ENCODE assay signal across 8 mouse cellular contexts in genomic region chr12:21525567-21525966, GRCm38 (mm10).
DNase-seq lines count a peak whose midpoint lies in the region; ATAC-seq and TF ChIP-seq lines count a peak whose summit lies in the region.
"Not testable (repeated sequence)": the region's sequence is repeated elsewhere in the genome, so short reads cannot be mapped to it uniquely, and the experiment has no call there.

No protein-coding gene starts in this region.

- not testable (repeated sequence) for TF ChIP-seq POLR2A in testis, adult 2 months (IDR thresholded peaks at IDR 0.05; ENCODE audit: control insufficient read depth, low read depth, low read length)

- peak; percentile 41 for TF ChIP-seq CTCF in forebrain, postnatal 0 days (IDR thresholded peaks at IDR 0.05; ENCODE audit: low read depth)
- peak; percentile 41 for TF ChIP-seq CTCF in midbrain, postnatal 0 days (IDR thresholded peaks at IDR 0.05)
- peak; percentile 69 for TF ChIP-seq CTCF in testis, adult 2 months (IDR thresholded peaks at IDR 0.05; ENCODE audit: control insufficient read depth, insufficient read depth, insufficient replicate concordance, low read depth, low read length)

- H3K27ac ChIP-seq in forebrain, postnatal 0 days (ENCODE audit: low read depth, low read length); liver, embryonic 11.5 days (ENCODE audit: low read depth, low read length); midbrain, postnatal 0 days (ENCODE audit: low read depth, low read length); testis, adult 2 months (ENCODE audit: control insufficient read depth, insufficient read depth, low read depth, low read length): not testable (repeated sequence)

- not testable (repeated sequence) for H3K36me3 ChIP-seq in forebrain, postnatal 0 days (ENCODE audit: insufficient read depth); liver, embryonic 11.5 days (ENCODE audit: control insufficient read depth, insufficient read depth, low read length); midbrain, postnatal 0 days (ENCODE audit: insufficient read depth, low read length); testis, adult 2 months (ENCODE audit: control insufficient read depth, insufficient read depth, low read length)

- DNase-seq in 3T3-L1 (ENCODE audit: low read depth, low spot score) (peak; percentile 6), NIH3T3 (ENCODE audit: low read depth) (peak; percentile 22)
- peak; percentile 31 to 33 for DNase-seq in cerebellum, adult 18-20 months
- not testable (repeated sequence) for DNase-seq in forebrain, postnatal 0 days; liver, embryonic 11.5 days (ENCODE audit: low spot score); midbrain, postnatal 0 days (ENCODE audit: low spot score)

- not testable (repeated sequence) for H3K4me3 ChIP-seq in forebrain, postnatal 0 days (ENCODE audit: low read depth, low read length); liver, embryonic 11.5 days (ENCODE audit: low read depth, low read length); midbrain, postnatal 0 days (ENCODE audit: low read depth, low read length); testis, adult 2 months (ENCODE audit: control insufficient read depth, low read depth, low read length)

- not testable (repeated sequence) for H3K27me3 ChIP-seq in forebrain, postnatal 0 days (ENCODE audit: insufficient read depth, low read length); liver, embryonic 11.5 days (replicated peaks; ENCODE audit: control insufficient read depth, insufficient read depth, low read length); midbrain, postnatal 0 days (ENCODE audit: insufficient read depth, low read length); testis, adult 2 months (ENCODE audit: control insufficient read depth, insufficient read depth, low read length)

- H3K9me3 ChIP-seq in forebrain, postnatal 0 days (ENCODE audit: low read length); liver, embryonic 11.5 days (ENCODE audit: control insufficient read depth, low read length); midbrain, postnatal 0 days (ENCODE audit: low read length): not testable (repeated sequence)

- H3K4me2 ChIP-seq in forebrain, postnatal 0 days (ENCODE audit: low read depth); liver, embryonic 11.5 days; midbrain, postnatal 0 days (ENCODE audit: low read depth, low read length, poor library complexity, severe bottlenecking): not testable (repeated sequence)

- H3K4me1 ChIP-seq in forebrain, postnatal 0 days (ENCODE audit: insufficient read depth); liver, embryonic 11.5 days (replicated peaks; ENCODE audit: control insufficient read depth, insufficient read depth, low read length); midbrain, postnatal 0 days (ENCODE audit: insufficient read depth, low read length); testis, adult 2 months (ENCODE audit: control insufficient read depth, insufficient read depth, low read length): not testable (repeated sequence)

- H3K9ac ChIP-seq in forebrain, postnatal 0 days; liver, embryonic 11.5 days (ENCODE audit: low read depth, low read length); midbrain, postnatal 0 days (replicated peaks; ENCODE audit: low read length, poor library complexity, severe bottlenecking): not testable (repeated sequence)

- ATAC-seq in forebrain, postnatal 0 days; midbrain, postnatal 0 days (ENCODE audit: low FRiP score): not testable (repeated sequence)
- peak; percentile 58 for ATAC-seq in inflammation-experienced regulatory T-cells, adult 6 months
- ATAC-seq in liver, embryonic 11.5 days (replicated peaks; ENCODE audit: low FRiP score), result 0 out of 2 replicates have a peak, but pooled peaks have one; percentile 15

- 46% methylated on average over 6 of the region's 6 CpGs for WGBS in forebrain, postnatal 0 days
- WGBS in liver, embryonic 11.5 days, result 33% methylated on average over 6 of the region's 6 CpGs
- 43% methylated on average over 6 of the region's 6 CpGs for WGBS in midbrain, postnatal 0 days
